Mouse (Mus musculus) olfactory bulb, adult 2 months (tissue): Measurements from ENCODE around the gene Wasf2.

Source experiments
- CTCF ChIP-seq: fragments of 200-500 bp; IDR thresholded peaks from 2 replicates; pipeline ENCODE4 v1.5.1; 2012; ENCODE audit warnings: low read depth, mild to moderate bottlenecking, low read length, moderate library complexity; ENCODE audit not compliant: insufficient read depth
- POLR2A ChIP-seq: fragments of 200-500 bp; IDR thresholded peaks from 2 replicates; pipeline ENCODE4 v1.6.1; 2012; ENCODE audit warnings: mild to moderate bottlenecking, low read depth, low read length, moderate library complexity; ENCODE audit not compliant: insufficient read depth

- TF ChIP-seq CTCF (no peak), POLR2A (no peak)
Observed at GRCm38 (mm10) chr4:133162196-133162595, 31.9 kb downstream of the Wasf2 start.
